Comparison of ENCODE assay signal across 8 mouse cellular contexts in the genomic region with DNA sequence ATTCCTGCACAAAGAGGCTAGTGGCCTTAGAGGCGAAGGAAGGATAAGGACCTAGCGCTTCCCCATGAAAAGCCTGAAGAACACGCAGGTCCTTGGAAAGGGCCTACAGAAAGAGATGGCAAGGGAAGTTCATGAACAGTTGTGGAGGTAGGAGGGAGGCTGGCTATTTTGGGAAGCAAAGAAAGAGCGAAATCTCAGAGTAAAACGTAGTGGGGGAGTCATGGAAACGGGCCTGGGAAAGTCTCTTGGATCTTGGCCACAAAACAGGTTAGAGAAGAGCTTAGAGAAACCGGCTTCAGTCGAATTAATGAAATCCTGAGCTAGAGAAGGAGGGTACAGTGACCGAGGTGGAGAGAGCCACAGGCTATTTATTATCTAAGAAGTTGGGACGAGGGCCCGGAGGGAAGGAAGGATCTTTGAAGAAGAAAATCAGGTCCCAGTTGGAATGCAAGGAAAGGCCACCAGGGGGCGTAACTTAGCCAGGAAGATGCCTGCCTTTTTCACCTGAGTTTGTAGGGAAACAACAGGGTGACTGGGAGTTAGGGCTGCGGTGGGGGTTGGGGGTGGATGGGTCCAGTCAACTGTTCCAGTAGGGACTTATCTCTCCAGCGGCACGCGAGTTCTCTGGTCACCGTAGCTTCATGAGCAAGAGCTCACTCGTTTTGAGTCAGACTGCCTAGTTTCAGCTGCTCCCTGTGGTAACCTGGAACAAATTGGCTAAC. TPM values are rescaled to one million over a fixed set of nuclear protein-coding genes. Genes with fewer than 3 reads are reported as not detected.
DNase-seq lines count a peak whose midpoint lies in the region; ATAC-seq and TF ChIP-seq lines count a peak whose summit lies in the region.

No protein-coding gene starts in this region.

- peak overlapping the region; percentile 30 for H3K4me3 ChIP-seq in hindbrain, embryonic 13.5 days

- 0 out of 2 replicates have a peak overlapping the region, but pooled peaks have one; percentile 39 for H3K9ac ChIP-seq in hindbrain, embryonic 13.5 days

- CTCF ChIA-PET in Patski (lab: Charles Lee), result interaction anchor here (0.8 to 4.0 kb wide), 10 partner anchors 11 to 441 kb away, joined by 3 to 19 read pairs (median 4); a partner anchor contains a TSS

- TF ChIP-seq CTCF in Patski (IDR thresholded peaks at IDR 0.05), result peak; percentile 93

- peaks cover 28% of the 10 kb centered on the region for H3K4me1 ChIP-seq in hindbrain, embryonic 13.5 days (replicated peaks)

- no peaks in the 10 kb centered on the region for H3K9me3 ChIP-seq in hindbrain, embryonic 13.5 days

- H3K36me3 ChIP-seq in hindbrain, embryonic 13.5 days, result no peaks in the 10 kb centered on the region

- peak overlapping the region; percentile 53 for H3K4me2 ChIP-seq in hindbrain, embryonic 13.5 days

- in situ Hi-C loops in Patski (cut with MboI; ENCODE audit: low pct_unique_long_range_greater_than_20kb), result loop anchor here (5.0 to 25.0 kb wide), 3 partner anchors 91 to 241 kb away; a partner anchor contains a TSS

- H3K27ac ChIP-seq in hindbrain, embryonic 13.5 days, result peak overlapping the region; percentile 73

- WGBS in hindbrain, embryonic 13.5 days, result 28% methylated on average over 18 of the region's 18 CpGs

- H3K27me3 ChIP-seq in Patski, result no peaks in the 10 kb centered on the region
- H3K27me3 ChIP-seq in hindbrain, embryonic 13.5 days, result 0 out of 2 replicates have a peak, but pooled peaks cover 6% of the 10 kb centered on the region

- POLR2A ChIA-PET in Patski (lab: Charles Lee), result interaction anchor here (0.6 to 1.4 kb wide), 3 partner anchors 33 to 110 kb away, joined by 3 to 6 read pairs (median 4); no protein-coding TSS in a partner anchor

- DNase-seq in Patski (ENCODE audit: low read depth, low spot score), result no peak
- peak; percentile 84 for DNase-seq in cerebellum, adult 9-11 months
- DNase-seq in frontal cortex, postnatal 10 days (ENCODE audit: low spot score in 2 of 2), result peak; percentile 57 to 76
- peak; percentile 76 to 80 for DNase-seq in layer of hippocampus, postnatal 36 days
- DNase-seq in lung, postnatal 4 days, result peak; percentile 69 to 83
- DNase-seq in right cerebral cortex, postnatal 36 days (ENCODE audit: low spot score in 2 of 2), result peak; percentile 69 to 75

- ATAC-seq in Patski, result no peak
- no peak for ATAC-seq in hindbrain, embryonic 13.5 days (ENCODE audit: low FRiP score)
- ATAC-seq in activated CD4-positive, CD25-positive, alpha-beta regulatory T cell, adult 4 months, result no peak

RNA-seq across cellular contexts. Expression of a gene that starts 5.1 kb away (rescaled TPM):
- polyA plus RNA-seq in Patski (2021), result 13.9 TPM
- 42.6 and 45.2 TPM in 2 replicates for polyA plus RNA-seq in hindbrain, embryonic 13.5 days (2015; fragmentation: Nextera tagmentation; extraction: Ambion mirVana)
- 100 to 1,000 TPM in 1 of 2 experiments, 10 to 100 TPM in 1; 97.8 to 105 TPM for total RNA-seq in layer of hippocampus, postnatal 36 days (2021)
- polyA plus RNA-seq in activated CD4-positive, CD25-positive, alpha-beta regulatory T cell, adult 4 months (2017; shearing (Covaris generic)), result 10 to 100 TPM; 35.6 to 58.6 TPM

RNA-seq across cellular contexts. Expression of a gene that starts 34.3 kb away (rescaled TPM):
- not detected for polyA plus RNA-seq in Patski (2021)
- polyA plus RNA-seq in hindbrain, embryonic 13.5 days (2015; fragmentation: Nextera tagmentation; extraction: Ambion mirVana), result 0.12 and 0.14 TPM in 2 replicates
- not detected for total RNA-seq in layer of hippocampus, postnatal 36 days (2021)
- not detected for polyA plus RNA-seq in activated CD4-positive, CD25-positive, alpha-beta regulatory T cell, adult 4 months (2017; shearing (Covaris generic))
